Mouse (Mus musculus): ENCODE measurements around the gene S100a5. TPM values are rescaled to one million over a fixed set of nuclear protein-coding genes. Genes with fewer than 3 reads are reported as not detected.
A peak's percentile ranks its signal among the peaks of the same experiment; 100 is the strongest.

Gene S100a5
- polyA plus RNA-seq, 1 experiment from 2014 or later, result not detected

GRCm38 (mm10) chr3:90583893-90584292, 24.4 kb upstream of the S100a5 start:
- WGBS, result 54% methylated on average over 3 of the region's 3 CpGs
- no peak overlapping the region for H3K9ac ChIP-seq (ENCODE audit: low read depth, low read length)
- no peaks in the 10 kb centered on the region for H3K4me1 ChIP-seq (ENCODE audit: control insufficient read depth, insufficient read depth, low read length)
- no peaks in the 10 kb centered on the region for H3K27me3 ChIP-seq (ENCODE audit: control insufficient read depth, insufficient read depth, low read length)
- H3K9me3 ChIP-seq (ENCODE audit: control insufficient read depth, low read length), result no peaks in the 10 kb centered on the region
- no peak overlapping the region for H3K27ac ChIP-seq (ENCODE audit: low read depth, low read length)
- no peaks in the 10 kb centered on the region for H3K36me3 ChIP-seq (ENCODE audit: control insufficient read depth, insufficient read depth, low read length)
- no peak overlapping the region for H3K4me2 ChIP-seq (replicated peaks; ENCODE audit: low read depth, low read length)
- ATAC-seq (ENCODE audit: low FRiP score, low TSS enrichment), result no peak
- no peak overlapping the region for H3K4me3 ChIP-seq (ENCODE audit: low read length)

GRCm38 (mm10) chr3:90585595-90585994, 22.7 kb upstream of the S100a5 start:
- no peaks in the 10 kb centered on the region for H3K27me3 ChIP-seq (ENCODE audit: control insufficient read depth, insufficient read depth, low read length)
- H3K4me3 ChIP-seq (ENCODE audit: low read length), result no peak overlapping the region
- H3K4me1 ChIP-seq (ENCODE audit: control insufficient read depth, insufficient read depth, low read length), result no peaks in the 10 kb centered on the region
- peak; percentile 50; the same call in 1 of the 2 replicates for ATAC-seq (ENCODE audit: low FRiP score, low TSS enrichment)
- H3K36me3 ChIP-seq (ENCODE audit: control insufficient read depth, insufficient read depth, low read length), result no peaks in the 10 kb centered on the region
- H3K9me3 ChIP-seq (ENCODE audit: control insufficient read depth, low read length), result no peaks in the 10 kb centered on the region
- no peak overlapping the region for H3K27ac ChIP-seq (ENCODE audit: low read depth, low read length)
- no peak overlapping the region for H3K9ac ChIP-seq (ENCODE audit: low read depth, low read length)
- H3K4me2 ChIP-seq (replicated peaks; ENCODE audit: low read depth, low read length), result no peak overlapping the region
- 37% methylated on average over 5 of the region's 5 CpGs for WGBS

- Histone ChIP-seq H3K4me1 (ENCODE audit: control insufficient read depth, insufficient read depth, low read length) (no peaks in the 10 kb centered on the region), H3K9ac (ENCODE audit: low read depth, low read length) (no peak overlapping the region), H3K9me3 (ENCODE audit: control insufficient read depth, low read length) (no peaks in the 10 kb centered on the region), H3K27ac (ENCODE audit: low read depth, low read length) (no peak overlapping the region), H3K27me3 (ENCODE audit: control insufficient read depth, insufficient read depth, low read length) (no peaks in the 10 kb centered on the region), H3K4me2 (replicated peaks; ENCODE audit: low read depth, low read length) (no peak overlapping the region), H3K36me3 (ENCODE audit: control insufficient read depth, insufficient read depth, low read length) (no peaks in the 10 kb centered on the region), H3K4me3 (ENCODE audit: low read length) (no peak overlapping the region)
- 86% methylated on average over 15 of the region's 15 CpGs for WGBS
- no peak for ATAC-seq (ENCODE audit: low FRiP score, low TSS enrichment)
Observed at GRCm38 (mm10) chr3:90586016-90586643, 22.2 kb upstream of the S100a5 start.

GRCm38 (mm10) chr3:90586906-90587305, 21.4 kb upstream of the S100a5 start:
- H3K4me2 ChIP-seq (replicated peaks; ENCODE audit: low read depth, low read length), result no peak overlapping the region
- 50% methylated on average over 10 of the region's 10 CpGs for WGBS
- no peaks in the 10 kb centered on the region for H3K27me3 ChIP-seq (ENCODE audit: control insufficient read depth, insufficient read depth, low read length)
- no peaks in the 10 kb centered on the region for H3K9me3 ChIP-seq (ENCODE audit: control insufficient read depth, low read length)
- no peak overlapping the region; the same call in 1 of the 2 replicates for H3K27ac ChIP-seq (ENCODE audit: low read depth, low read length)
- H3K4me3 ChIP-seq (ENCODE audit: low read length), result no peak overlapping the region
- no peak overlapping the region for H3K9ac ChIP-seq (ENCODE audit: low read depth, low read length)
- 0 out of 2 replicates have a peak, but pooled peaks have one; percentile 28 for ATAC-seq (ENCODE audit: low FRiP score, low TSS enrichment)
- no peaks in the 10 kb centered on the region for H3K4me1 ChIP-seq (ENCODE audit: control insufficient read depth, insufficient read depth, low read length)
- H3K36me3 ChIP-seq (ENCODE audit: control insufficient read depth, insufficient read depth, low read length), result no peaks in the 10 kb centered on the region

- ATAC-seq (ENCODE audit: low FRiP score, low TSS enrichment), result no peak
- H3K9me3 ChIP-seq (ENCODE audit: control insufficient read depth, low read length), result no peaks in the 10 kb centered on the region
- no peaks in the 10 kb centered on the region for H3K4me1 ChIP-seq (ENCODE audit: control insufficient read depth, insufficient read depth, low read length)
- no peaks in the 10 kb centered on the region for H3K27me3 ChIP-seq (ENCODE audit: control insufficient read depth, insufficient read depth, low read length)
- H3K36me3 ChIP-seq (ENCODE audit: control insufficient read depth, insufficient read depth, low read length), result no peaks in the 10 kb centered on the region
- H3K4me3 ChIP-seq (ENCODE audit: low read length), result no peak overlapping the region
- H3K9ac ChIP-seq (ENCODE audit: low read depth, low read length), result no peak overlapping the region
- no peak overlapping the region for H3K27ac ChIP-seq (ENCODE audit: low read depth, low read length)
- H3K4me2 ChIP-seq (replicated peaks; ENCODE audit: low read depth, low read length), result no peak overlapping the region
- 82% methylated on average over 14 of the region's 14 CpGs for WGBS
Observed at GRCm38 (mm10) chr3:90587361-90588101, 20.8 kb upstream of the S100a5 start.

GRCm38 (mm10) chr3:90589390-90589789, 18.9 kb upstream of the S100a5 start:
- Histone ChIP-seq H3K27ac (ENCODE audit: low read depth, low read length) (no peak overlapping the region), H3K4me2 (replicated peaks; ENCODE audit: low read depth, low read length) (no peak overlapping the region), H3K27me3 (ENCODE audit: control insufficient read depth, insufficient read depth, low read length) (no peaks in the 10 kb centered on the region), H3K4me1 (ENCODE audit: control insufficient read depth, insufficient read depth, low read length) (no peaks in the 10 kb centered on the region), H3K9me3 (ENCODE audit: control insufficient read depth, low read length) (no peaks in the 10 kb centered on the region), H3K4me3 (ENCODE audit: low read length) (no peak overlapping the region), H3K36me3 (ENCODE audit: control insufficient read depth, insufficient read depth, low read length) (no peaks in the 10 kb centered on the region), H3K9ac (ENCODE audit: low read depth, low read length) (no peak overlapping the region)
- WGBS, result 76% methylated on average over 6 of the region's 6 CpGs
- ATAC-seq (ENCODE audit: low FRiP score, low TSS enrichment), result no peak

- H3K36me3 ChIP-seq (ENCODE audit: control insufficient read depth, insufficient read depth, low read length), result no peaks in the 10 kb centered on the region
- no peak within 1 kb of the TSS for H3K9ac ChIP-seq (ENCODE audit: low read depth, low read length)
- H3K27ac ChIP-seq (ENCODE audit: low read depth, low read length), result no peak within 1 kb of the TSS
- WGBS, result 93% methylated on average over 8 of the region's 8 CpGs
- no peaks in the 10 kb centered on the region for H3K4me1 ChIP-seq (ENCODE audit: control insufficient read depth, insufficient read depth, low read length)
- H3K9me3 ChIP-seq (ENCODE audit: control insufficient read depth, low read length), result no peaks in the 10 kb centered on the region
- no peak within 1 kb of the TSS for H3K4me2 ChIP-seq (replicated peaks; ENCODE audit: low read depth, low read length)
- no peaks in the 10 kb centered on the region for H3K27me3 ChIP-seq (ENCODE audit: control insufficient read depth, insufficient read depth, low read length)
- no peak for ATAC-seq (ENCODE audit: low FRiP score, low TSS enrichment)
- H3K4me3 ChIP-seq (ENCODE audit: low read length), result no peak within 1 kb of the TSS
Observed at GRCm38 (mm10) chr3:90589947-90590346, 18.4 kb upstream of the S100a5 start, which contains the start of gene S100a2. S100a2 (plus strand) TSS chr3:90590247.

GRCm38 (mm10) chr3:90594466-90594865, 13.9 kb upstream of the S100a5 start:
- Histone ChIP-seq H3K9me3 (ENCODE audit: control insufficient read depth, low read length) (no peaks in the 10 kb centered on the region), H3K27me3 (ENCODE audit: control insufficient read depth, insufficient read depth, low read length) (no peaks in the 10 kb centered on the region), H3K9ac (ENCODE audit: low read depth, low read length) (no peak overlapping the region), H3K4me1 (ENCODE audit: control insufficient read depth, insufficient read depth, low read length) (no peaks in the 10 kb centered on the region), H3K4me2 (replicated peaks; ENCODE audit: low read depth, low read length) (no peak overlapping the region), H3K4me3 (ENCODE audit: low read length) (no peak overlapping the region), H3K27ac (ENCODE audit: low read depth, low read length) (no peak overlapping the region), H3K36me3 (ENCODE audit: control insufficient read depth, insufficient read depth, low read length) (no peaks in the 10 kb centered on the region)
- ATAC-seq (ENCODE audit: low FRiP score, low TSS enrichment), result no peak
- WGBS, result 53% methylated on average over 1 of the region's 1 CpGs

GRCm38 (mm10) chr3:90595556-90595955, 12.8 kb upstream of the S100a5 start:
- Histone ChIP-seq H3K36me3 (ENCODE audit: control insufficient read depth, insufficient read depth, low read length) (no peaks in the 10 kb centered on the region), H3K9ac (ENCODE audit: low read depth, low read length) (no peak overlapping the region), H3K27ac (ENCODE audit: low read depth, low read length) (no peak overlapping the region), H3K4me2 (replicated peaks; ENCODE audit: low read depth, low read length) (no peak overlapping the region), H3K27me3 (ENCODE audit: control insufficient read depth, insufficient read depth, low read length) (no peaks in the 10 kb centered on the region), H3K4me3 (ENCODE audit: low read length) (no peak overlapping the region), H3K9me3 (ENCODE audit: control insufficient read depth, low read length) (no peaks in the 10 kb centered on the region), H3K4me1 (ENCODE audit: control insufficient read depth, insufficient read depth, low read length) (no peaks in the 10 kb centered on the region)
- no peak for ATAC-seq (ENCODE audit: low FRiP score, low TSS enrichment)
- whole genome bisulfite sequencing, result 69% methylated on average over 5 of the region's 5 CpGs
